Mouse (Mus musculus) adrenal gland, postnatal 25 days (tissue): ENCODE measurements around the gene Il17re. TPM values are rescaled to one million over a fixed set of nuclear protein-coding genes. Genes with fewer than 3 reads are reported as not detected.

Source experiments
- DNase-seq: peaks from one replicate; pipeline ENCODE4 v3.0.0; 2021; ENCODE audit warnings: mixed read lengths
- total RNA-seq: library from RNA; stranded (reverse); gene quantifications from 2 replicates; pipeline ENCODE4 v1.2.3, GENCODE M21; 2021

The Il17re gene
- total RNA-seq, 1 experiment from 2014 or later: 0.76 TPM

GRCm38 (mm10) chr6:113443091-113443490, 15.2 kb upstream of the Il17re start:
- DNase-seq: no peak

DNA sequence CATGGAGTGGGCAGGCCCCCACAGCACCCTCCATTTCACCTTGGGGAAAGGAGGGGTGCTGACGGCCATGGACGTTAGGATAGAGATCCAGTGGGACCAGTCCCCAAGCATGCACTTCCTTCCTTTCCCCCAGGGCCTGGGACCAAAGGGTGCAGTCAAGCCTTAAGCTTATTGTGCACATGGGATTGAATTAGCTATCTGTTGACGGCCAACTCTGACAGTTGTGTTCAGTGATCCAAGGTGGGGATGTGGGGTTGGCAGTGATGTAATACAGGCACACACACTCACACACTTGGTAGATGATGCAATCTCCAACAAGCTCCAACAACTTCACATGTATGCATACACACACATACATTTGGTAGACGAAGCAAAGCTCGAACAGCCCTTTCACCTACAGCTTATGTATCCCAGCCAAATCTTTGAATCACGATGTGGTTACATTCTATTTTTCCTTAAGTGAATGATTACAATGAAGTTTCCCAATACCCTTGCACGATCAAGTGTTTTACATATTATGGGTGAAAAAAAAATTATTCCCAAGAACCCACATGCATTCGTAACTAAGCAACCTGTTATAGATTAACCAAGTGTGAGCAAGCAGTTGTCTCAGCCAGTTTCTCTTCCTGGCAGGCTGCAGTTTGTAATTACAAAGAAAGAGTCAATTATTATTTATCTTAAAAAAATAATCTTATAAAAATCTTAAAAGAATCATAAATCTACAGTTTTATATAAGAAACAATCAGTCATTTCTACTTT, 13.9 kb upstream of the Il17re start:
- no peak for DNase-seq

- no peak for DNase-seq
Observed at GRCm38 (mm10) chr6:113447639-113448038, 10.6 kb upstream of the Il17re start.

DNA sequence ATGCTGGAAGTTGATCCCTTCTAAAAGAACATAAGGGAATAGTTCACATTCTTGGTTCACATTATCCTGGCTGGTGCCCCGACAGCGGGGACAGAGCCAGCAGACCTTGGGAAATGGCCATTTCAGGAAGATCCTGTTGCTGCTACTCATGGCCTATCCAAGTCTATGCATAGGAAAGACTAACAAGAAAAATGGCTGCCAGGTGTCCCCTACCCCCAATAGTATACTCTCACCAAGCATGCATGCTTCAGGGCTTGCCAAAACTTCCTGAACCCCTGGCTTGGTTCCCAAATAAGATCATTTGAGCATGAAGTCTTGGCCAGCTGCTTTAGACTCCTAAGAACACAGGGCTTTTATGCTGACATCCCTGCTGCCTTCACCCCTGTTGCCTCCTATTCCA, 6.4 kb upstream of the Il17re start:
- no peak for DNase-seq

- no peak for DNase-seq
Observed at GRCm38 (mm10) chr6:113455007-113455406, 3.3 kb upstream of the Il17re start.

DNA sequence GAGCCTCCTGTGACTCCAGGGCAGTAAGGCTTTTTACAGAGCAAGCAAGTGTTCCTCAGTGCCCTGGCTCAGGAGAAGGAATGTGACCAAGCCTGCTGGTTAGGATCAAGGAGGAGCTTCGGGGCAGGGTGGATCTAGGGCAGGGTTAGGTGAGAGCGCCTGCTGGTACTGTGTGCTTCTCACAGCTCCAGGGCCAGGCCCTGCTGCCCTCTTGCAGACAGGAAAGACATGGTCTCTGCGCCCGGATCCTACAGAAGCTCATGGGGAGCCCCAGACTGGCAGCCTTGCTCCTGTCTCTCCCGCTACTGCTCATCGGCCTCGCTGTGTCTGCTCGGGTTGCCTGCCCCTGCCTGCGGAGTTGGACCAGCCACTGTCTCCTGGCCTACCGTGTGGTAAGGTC, 351 bp downstream of the Il17re start:
- DNase-seq: no peak

- DNase-seq: no peak
Observed at GRCm38 (mm10) chr6:113464040-113464439, 5.8 kb downstream of the Il17re start.

- DNase-seq: no peak
Observed at GRCm38 (mm10) chr6:113465602-113466001, 7.3 kb downstream of the Il17re start.

- no peak for DNase-seq
Observed at GRCm38 (mm10) chr6:113468512-113468911, 10.2 kb downstream of the Il17re start.

DNA sequence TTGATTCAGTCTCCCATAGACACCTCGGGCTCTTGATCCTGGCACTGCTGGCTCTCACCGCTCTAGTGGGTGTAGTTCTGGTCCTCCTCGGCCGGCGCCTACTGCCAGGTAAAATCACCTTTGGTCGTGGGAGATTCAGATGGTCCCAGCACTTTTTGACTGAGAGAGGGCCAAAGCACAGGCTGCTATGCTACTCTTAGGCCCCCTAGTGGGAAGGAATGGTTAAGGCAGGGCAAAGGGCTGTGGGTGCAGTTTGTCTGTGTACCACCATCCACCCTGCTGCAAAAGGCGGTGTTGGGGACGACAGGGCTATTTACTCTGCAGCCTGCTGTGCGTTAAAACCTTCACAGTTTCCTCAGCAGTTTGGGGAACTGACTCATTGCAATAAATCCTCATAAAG, 10.7 kb downstream of the Il17re start:
- peak; percentile 54 for DNase-seq

DNA sequence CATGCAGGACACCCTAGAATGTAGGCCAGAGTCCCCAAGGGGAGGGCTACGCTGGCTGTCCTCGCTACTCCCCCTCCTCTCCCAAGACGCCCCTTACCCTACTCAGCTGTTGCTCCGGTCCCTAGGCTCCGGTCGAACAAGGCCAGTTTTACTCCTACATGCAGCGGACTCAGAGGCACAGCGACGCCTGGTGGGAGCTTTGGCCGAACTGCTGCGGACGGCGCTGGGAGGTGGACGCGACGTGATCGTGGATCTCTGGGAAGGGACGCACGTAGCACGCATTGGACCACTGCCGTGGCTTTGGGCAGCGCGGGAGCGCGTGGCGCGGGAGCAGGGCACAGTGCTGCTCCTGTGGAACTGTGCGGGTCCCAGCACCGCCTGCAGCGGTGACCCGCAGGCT, 11.1 kb downstream of the Il17re start:
- peak; percentile 79 for DNase-seq

DNA sequence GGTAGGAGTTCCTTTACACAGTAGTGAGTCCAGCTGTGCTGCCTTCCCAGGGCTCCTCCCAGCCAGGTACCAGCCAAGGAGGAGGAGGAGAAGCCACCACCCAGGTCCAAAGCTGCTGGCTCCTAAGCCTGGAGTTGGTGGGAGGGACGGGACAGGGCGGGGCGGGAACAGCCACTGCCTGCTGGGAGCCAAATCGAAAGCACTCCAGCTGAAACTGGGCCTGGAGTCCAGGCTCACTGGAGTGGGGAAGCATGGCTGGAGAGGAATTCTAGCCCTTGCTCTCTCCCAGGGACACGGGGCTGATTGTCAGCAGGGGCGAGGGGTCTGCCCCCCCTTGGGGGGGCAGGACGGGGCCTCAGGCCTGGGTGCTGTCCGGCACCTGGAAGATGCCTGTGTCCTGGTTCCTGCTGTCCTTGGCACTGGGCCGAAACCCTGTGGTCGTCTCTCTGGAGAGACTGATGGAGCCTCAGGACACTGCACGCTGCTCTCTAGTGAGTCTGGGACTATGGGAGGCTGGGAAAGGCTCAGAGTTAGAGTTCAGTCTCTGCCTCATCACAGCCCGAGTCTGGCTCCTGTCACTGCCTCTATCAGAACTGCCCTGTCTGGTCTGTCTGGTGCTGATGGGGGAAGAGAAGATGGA, 13.1 kb downstream of the Il17re start, which contains the start of gene Il17rc:
Gene Il17rc (plus strand): TSS at position 131 of the 640 bp plus-strand sequence.
- DNase-seq: peak; percentile 68

DNA sequence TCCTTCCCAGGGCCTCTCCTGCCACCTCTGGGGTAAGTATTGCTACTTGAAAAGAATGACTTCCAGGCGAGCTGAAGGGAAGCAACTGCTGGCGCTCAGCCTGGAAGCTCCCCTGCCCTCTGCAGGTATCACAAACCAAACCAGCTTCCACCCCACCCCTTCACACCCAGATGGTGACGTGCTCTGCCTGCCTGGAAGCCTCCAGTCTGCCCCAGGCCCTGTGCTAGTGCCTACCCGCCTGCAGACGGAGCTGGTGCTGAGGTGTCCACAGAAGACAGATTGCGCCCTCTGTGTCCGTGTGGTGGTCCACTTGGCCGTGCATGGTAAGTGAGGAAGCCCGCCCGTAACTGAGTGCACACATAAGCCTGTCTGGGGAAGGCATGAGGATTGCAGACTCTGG, 13.8 kb downstream of the Il17re start:
- DNase-seq: no peak

- DNase-seq: no peak
Observed at GRCm38 (mm10) chr6:113473246-113473645, 15.0 kb downstream of the Il17re start.

DNA sequence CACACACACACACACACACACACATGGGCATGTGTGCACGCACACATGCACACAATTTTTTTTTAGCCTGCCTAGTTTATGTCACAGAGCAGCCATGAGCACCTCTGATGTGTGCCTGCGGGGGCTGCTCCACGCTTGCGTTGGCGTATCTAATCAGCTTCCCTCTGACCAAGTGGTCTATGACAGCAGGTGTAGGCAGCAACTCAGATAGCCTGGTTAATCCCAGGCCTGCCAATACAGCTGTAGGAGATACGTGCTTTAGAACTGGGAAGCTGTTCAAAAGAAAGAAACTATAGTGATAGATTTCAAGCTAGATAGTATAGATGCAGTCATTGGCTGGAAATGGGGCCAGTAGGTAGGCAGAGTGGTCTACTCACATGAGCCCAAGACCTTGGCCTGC, 15.4 kb downstream of the Il17re start:
- no peak for DNase-seq

GRCm38 (mm10) chr6:113477353-113477752, 19.1 kb downstream of the Il17re start:
- DNase-seq: no peak

GRCm38 (mm10) chr6:113478906-113479305, 20.6 kb downstream of the Il17re start:
- DNase-seq: no peak

DNA sequence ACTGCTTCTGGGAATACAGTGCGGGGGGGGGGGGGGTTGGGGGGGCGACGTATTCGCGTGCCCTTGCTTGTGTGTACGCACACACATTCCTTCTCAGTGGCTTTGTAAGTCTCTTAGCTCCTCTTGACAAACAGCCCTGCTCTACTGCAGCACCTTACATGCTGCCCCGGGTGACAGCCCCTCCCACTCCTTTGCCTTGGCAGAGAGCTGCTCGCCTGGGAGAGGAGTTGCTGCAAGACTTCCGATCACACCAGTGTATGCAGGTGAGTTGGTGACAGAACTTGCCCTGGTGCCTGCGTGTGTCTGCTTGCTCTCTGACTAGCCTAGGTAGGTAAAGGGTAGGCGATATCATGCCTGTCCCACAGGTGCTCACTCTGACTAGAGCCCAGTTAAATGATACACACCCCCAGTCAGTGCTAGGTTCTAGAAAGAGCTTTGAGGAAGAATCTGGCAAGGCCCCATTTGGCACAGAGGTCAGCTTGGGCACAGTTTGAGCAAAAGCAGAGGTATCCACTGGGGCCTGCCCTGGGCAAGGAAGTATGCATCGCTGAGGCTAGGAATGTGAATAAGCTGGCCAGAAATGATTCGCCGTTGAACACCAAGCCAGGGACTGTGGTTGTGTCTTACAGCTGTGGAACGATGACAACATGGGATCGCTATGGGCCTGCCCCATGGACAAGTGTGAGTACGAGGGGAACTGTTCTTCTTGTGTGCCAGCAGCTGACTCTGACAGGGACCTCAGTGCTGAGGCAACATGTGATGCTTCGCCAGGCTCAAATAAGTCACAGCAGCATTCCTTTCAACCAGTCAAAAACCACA, 22.5 kb downstream of the Il17re start:
- DNase-seq: peak; percentile 39

GRCm38 (mm10) chr6:113482477-113483099, 24.3 kb downstream of the Il17re start:
- peak; percentile 44 for DNase-seq

DNA sequence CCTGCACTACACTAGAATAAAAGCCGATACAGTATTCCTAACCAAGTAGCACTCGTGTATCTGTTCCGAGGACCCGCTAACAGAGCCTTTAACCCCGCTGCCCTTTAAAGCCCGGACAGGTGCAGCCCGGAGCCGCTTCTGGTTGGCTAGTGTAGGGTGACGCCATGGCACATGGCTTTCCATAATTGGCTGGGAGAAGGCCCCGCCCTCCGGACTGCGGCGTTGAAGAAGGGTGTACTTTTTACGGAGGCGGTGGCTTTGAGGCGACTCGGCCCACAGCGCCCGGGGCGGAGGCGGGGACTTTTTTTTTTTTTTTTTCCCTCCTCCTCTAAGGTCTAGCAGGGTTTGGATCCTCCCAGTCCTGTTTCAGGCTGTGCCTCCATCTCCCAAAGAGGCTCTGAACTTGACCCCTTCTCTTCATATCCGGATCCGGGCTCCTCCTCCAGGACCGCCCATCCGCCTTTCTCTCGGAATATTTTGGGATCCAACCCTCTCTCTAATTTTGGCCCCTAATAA, 24.9 kb downstream of the Il17re start, which contains the start of gene Creld1:
Gene Creld1 (plus strand): TSS at position 198 of the 516 bp plus-strand sequence.
- DNase-seq: peak; percentile 93

DNA sequence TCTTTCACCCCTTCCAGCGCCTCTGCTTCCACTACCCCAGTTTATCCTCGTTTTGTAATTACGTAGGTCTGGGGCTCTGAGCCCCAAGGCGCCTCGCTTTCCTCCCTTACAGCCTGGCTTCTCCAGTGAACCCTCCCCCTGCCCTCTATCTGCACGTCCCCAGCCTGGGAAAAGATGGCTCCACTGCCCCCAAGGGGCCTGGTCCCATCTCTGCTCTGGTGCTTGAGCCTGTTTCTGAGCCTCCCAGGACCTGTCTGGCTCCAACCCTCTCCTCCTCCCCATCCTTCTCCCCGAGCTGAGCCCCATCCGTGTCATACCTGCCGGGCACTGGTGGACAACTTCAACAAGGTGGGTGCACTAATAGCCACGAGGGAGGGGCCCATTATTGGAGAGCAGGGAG, 25.4 kb downstream of the Il17re start:
- no peak for DNase-seq

GRCm38 (mm10) chr6:113487125-113487576, 28.9 kb downstream of the Il17re start:
- no peak for DNase-seq
